Mouse (Mus musculus): Measurements from ENCODE around the gene Psmb10.

DNA sequence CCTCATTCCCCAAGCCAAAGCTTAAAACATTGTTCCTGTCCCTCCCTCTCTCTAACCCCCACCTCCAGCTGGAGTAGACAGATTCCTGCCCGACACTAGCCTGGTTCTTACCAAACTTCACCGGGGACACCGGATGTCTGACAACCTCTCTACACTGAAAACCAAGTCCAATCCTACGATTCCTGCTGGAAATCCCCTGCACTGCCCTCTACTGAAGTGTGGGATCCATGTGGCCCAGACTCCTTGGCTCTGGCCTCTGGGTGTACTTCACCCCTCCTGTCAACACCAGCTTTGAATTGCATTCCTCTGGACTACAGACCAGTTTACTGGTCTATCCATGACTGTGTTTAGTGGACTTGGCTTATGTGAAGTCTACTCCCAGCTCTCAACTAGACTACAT, 18.3 kb upstream of the Psmb10 start:
- TF ChIP-seq POLR2A (IDR thresholded peaks at IDR 0.05; ENCODE audit: control insufficient read depth, low read depth, low read length) (no peak), CTCF (IDR thresholded peaks at IDR 0.05; ENCODE audit: control insufficient read depth, insufficient read depth, insufficient replicate concordance, low read depth, low read length) (no peak)

All from testis, adult 2 months (tissue).